Mouse (Mus musculus) CH12.LX (cell line): Measurements from ENCODE around the gene Ifi35. TPM values are rescaled to one million over a fixed set of nuclear protein-coding genes. Genes with fewer than 3 reads are reported as not detected.
A peak's percentile ranks its signal among the peaks of the same experiment; 100 is the strongest.

ENCODE experiments used
- DNase-seq: peaks from one replicate; pipeline ENCODE4 v3.0.0-alpha.2; 2013; ENCODE audit errors: extremely low read depth
- H3K27ac ChIP-seq: 2 replicates; pipeline ENCODE4 v1.5.1; 2012; ENCODE audit warnings: low read depth, mild to moderate bottlenecking, control low read depth, moderate library complexity; ENCODE audit not compliant: insufficient read depth
- H3K27me3 ChIP-seq: replicated peaks from 2 replicates; pipeline ENCODE3; 2012; ENCODE audit warnings: inconsistent platforms
- H3K36me3 ChIP-seq, 2 experiments: replicated peaks in 1 of 2; 2 replicates each; pipeline versions ENCODE3 to v1.6.1; 2012; ENCODE audit warnings: inconsistent platforms in 1 of 2, low read length in 1 of 2, mild to moderate bottlenecking in 1 of 2, mixed read lengths in 1 of 2, moderate library complexity in 1 of 2; ENCODE audit not compliant: control insufficient read depth in 1 of 2, insufficient read depth in 1 of 2
- H3K4me1 ChIP-seq, 2 experiments: 2 replicates each; pipeline ENCODE4 v1.6.1; 2012; ENCODE audit warnings: inconsistent platforms in 1 of 2, moderate library complexity in 1 of 2; ENCODE audit not compliant: insufficient read depth in 2 of 2, control insufficient read depth in 1 of 2
- H3K4me2 ChIP-seq: 2 replicates; pipeline ENCODE4 v1.6.1; 2012; ENCODE audit warnings: low read depth, mild to moderate bottlenecking, control low read depth; ENCODE audit not compliant: poor library complexity, insufficient read depth, severe bottlenecking
- H3K4me3 ChIP-seq, 3 experiments: fragments of 150-350 bp in 1 of 3; sonication (generic) in 1 of 3; replicated peaks in 1 of 3; 2 replicates each; pipeline versions ENCODE3 to v1.5.1; 2011 to 2012; ENCODE audit warnings: low read depth in 2 of 3, low read length in 2 of 3, mild to moderate bottlenecking in 2 of 3, moderate library complexity in 2 of 3, control low read depth in 1 of 3, improper control_type of control experiment in 1 of 3, inconsistent platforms in 1 of 3, mixed read lengths in 1 of 3; ENCODE audit not compliant: poor library complexity in 1 of 3
- H3K79me2 ChIP-seq: replicated peaks from 2 replicates; pipeline ENCODE4 v1.6.1; 2012; ENCODE audit warnings: mild to moderate bottlenecking, moderate library complexity; ENCODE audit not compliant: control insufficient read depth, poor library complexity, insufficient read depth, severe bottlenecking; ENCODE audit errors: extremely low read depth
- H3K9ac ChIP-seq: 2 replicates; pipeline ENCODE4 v1.6.1; 2012; ENCODE audit warnings: low read depth, mild to moderate bottlenecking, control low read depth, moderate library complexity; ENCODE audit not compliant: insufficient read depth
- H3K9me3 ChIP-seq: replicated peaks from 2 replicates; pipeline ENCODE3; 2012; ENCODE audit warnings: low read length, inconsistent platforms, mixed read lengths
- BHLHE40 ChIP-seq: IDR thresholded peaks from 2 replicates; pipeline ENCODE4 v1.6.1; 2011; ENCODE audit warnings: mild to moderate bottlenecking, low read depth, low read length, improper control_type of control experiment
- CHD1 ChIP-seq: IDR thresholded peaks from 2 replicates; pipeline ENCODE4 v1.6.1; 2012; ENCODE audit warnings: low read depth, low read length, improper control_type of control experiment, inconsistent platforms
- E2F4 ChIP-seq: IDR thresholded peaks from 2 replicates; pipeline ENCODE4 v1.6.1; 2011; ENCODE audit warnings: low read depth, low read length, improper control_type of control experiment; ENCODE audit not compliant: insufficient replicate concordance
- ELF1 ChIP-seq: IDR thresholded peaks from 2 replicates; pipeline ENCODE4 v1.6.1; 2014; ENCODE audit warnings: low read depth, mild to moderate bottlenecking, inconsistent platforms, low read length, improper control_type of control experiment
- EP300 ChIP-seq: IDR thresholded peaks from 2 replicates; pipeline ENCODE4 v1.6.1; 2011; ENCODE audit warnings: low read length, improper control_type of control experiment
- ETS1 ChIP-seq: conservative IDR thresholded peaks from 2 replicates; pipeline ENCODE4 v1.6.1; 2012; ENCODE audit warnings: low read depth, mild to moderate bottlenecking, inconsistent platforms, low read length, improper control_type of control experiment, moderate library complexity
- GABPA ChIP-seq: IDR thresholded peaks from 2 replicates; pipeline ENCODE4 v1.6.1; 2012; ENCODE audit warnings: low read depth, low read length, improper control_type of control experiment, inconsistent platforms; ENCODE audit not compliant: insufficient replicate concordance
- HCFC1 ChIP-seq: IDR thresholded peaks from 2 replicates; pipeline ENCODE4 v1.6.1; 2012; ENCODE audit warnings: low read depth, mild to moderate bottlenecking, inconsistent platforms, low read length, improper control_type of control experiment
- JUN ChIP-seq: IDR thresholded peaks from 2 replicates; pipeline ENCODE4 v1.6.1; 2011; ENCODE audit warnings: low read depth, mild to moderate bottlenecking, low read length, improper control_type of control experiment, moderate library complexity; ENCODE audit not compliant: insufficient read depth
- KAT2A ChIP-seq: IDR thresholded peaks from 2 replicates; pipeline ENCODE4 v1.6.1; 2012; ENCODE audit warnings: low read length, improper control_type of control experiment, inconsistent platforms; ENCODE audit not compliant: insufficient replicate concordance
- MAFK ChIP-seq: IDR thresholded peaks from 2 replicates; pipeline ENCODE4 v1.6.1; 2011; ENCODE audit warnings: low read length, improper control_type of control experiment; ENCODE audit not compliant: insufficient replicate concordance
- MAX ChIP-seq: IDR thresholded peaks from 2 replicates; pipeline ENCODE4 v1.6.1; 2011; ENCODE audit warnings: low read length, improper control_type of control experiment
- MAZ ChIP-seq: IDR thresholded peaks from 2 replicates; pipeline ENCODE4 v1.6.1; 2012; ENCODE audit warnings: low read depth, mild to moderate bottlenecking, inconsistent platforms, low read length, improper control_type of control experiment, moderate library complexity
- MXI1 ChIP-seq: IDR thresholded peaks from 2 replicates; pipeline ENCODE4 v1.6.1; 2011; ENCODE audit warnings: mild to moderate bottlenecking, low read depth, low read length, improper control_type of control experiment
- MYC ChIP-seq: IDR thresholded peaks from 2 replicates; pipeline ENCODE4 v1.6.1; 2011; ENCODE audit warnings: low read depth, mild to moderate bottlenecking, improper control_type of control experiment, low read length
- POLR2A ChIP-seq: IDR thresholded peaks from 2 replicates; pipeline ENCODE4 v1.6.1; 2011; ENCODE audit warnings: low read depth, mild to moderate bottlenecking, improper control_type of control experiment, low read length
- SIN3A ChIP-seq: IDR thresholded peaks from 2 replicates; pipeline ENCODE4 v1.6.1; 2012; ENCODE audit warnings: low read length, improper control_type of control experiment, inconsistent platforms
- SMC3 ChIP-seq: IDR thresholded peaks from 2 replicates; pipeline ENCODE4 v1.6.1; 2011; ENCODE audit warnings: low read depth, low read length, improper control_type of control experiment
- TBP ChIP-seq: conservative IDR thresholded peaks from 2 replicates; pipeline ENCODE4 v1.6.1; 2011; ENCODE audit warnings: low read depth, low read length, improper control_type of control experiment
- TCF12 ChIP-seq: IDR thresholded peaks from 2 replicates; pipeline ENCODE4 v1.6.1; 2014; ENCODE audit warnings: low read depth, mild to moderate bottlenecking, inconsistent platforms, low read length, improper control_type of control experiment
- ZC3H11A ChIP-seq: IDR thresholded peaks from 2 replicates; pipeline ENCODE4 v1.6.1; 2012; ENCODE audit warnings: low read depth, mild to moderate bottlenecking, inconsistent platforms, low read length, improper control_type of control experiment
- ZKSCAN1 ChIP-seq: IDR thresholded peaks from 2 replicates; pipeline ENCODE4 v1.6.1; 2012; ENCODE audit warnings: low read depth, inconsistent platforms, low read length, improper control_type of control experiment, borderline replicate concordance
- ZNF384 ChIP-seq: IDR thresholded peaks from 2 replicates; pipeline ENCODE4 v1.6.1; 2012; ENCODE audit warnings: low read depth, low read length, improper control_type of control experiment, inconsistent platforms
- dilution Hi-C: fragments of 300-500 bp; cut with MboI; formaldehyde crosslinking; loops from 2 replicates; pipeline ENCODE4 v1.14.3; 2020; ENCODE audit warnings: low sequenced_read_pairs; ENCODE audit not compliant: extremely low pct_unique_long_range_greater_than_20kb, extremely low pct_ligation_motif_present
- in situ Hi-C: fragments of 300-500 bp; cut with MboI; formaldehyde crosslinking; loops from 3 replicates; pipeline ENCODE4 v1.14.3; 2019; ENCODE audit warnings: low sequenced_read_pairs, low pct_ligation_motif_present, low pct_unique_long_range_greater_than_20kb, mixed read lengths
- polyA plus RNA-seq: library from polyadenylated mRNA; unstranded; fragments of >175 nt; gene quantifications from 2 replicates; pipeline ENCODE4 v1.2.1, GENCODE M21; 2012; ENCODE audit warnings: low read depth; ENCODE audit not compliant: insufficient read length
- total RNA-seq, 2 experiments: library from RNA; depleted of rRNA; stranded (reverse); fragments of 300-350 nt in 1 of 2; fragments of >200 nt in 1 of 2; gene quantifications; 2 replicates each; pipeline ENCODE4 v1.2.3; 2012 to 2014

Gene Ifi35
- total and polyA plus RNA-seq, 3 experiments: 49.3 to 79.1 (median 63.7) TPM

- Histone ChIP-seq H3K36me3 (no peaks in the 10 kb centered on the region), H3K79me2 (no peaks in the 10 kb centered on the region), H3K9me3 (no peaks in the 10 kb centered on the region), H3K9ac (peak overlapping the region; percentile 39), H3K4me1 (peaks cover 17 to 52% of the 10 kb centered on the region in 2 experiments), H3K4me3 (peak overlapping the region; percentile 32 to 78 (median 59)), H3K4me2 (peak overlapping the region; percentile 77), H3K27me3 (peaks cover 31% of the 10 kb centered on the region), H3K27ac (no peak overlapping the region)
- no peak for DNase-seq
- in situ Hi-C loops (no loop called here), dilution Hi-C loops (no loop called here)
- TF ChIP-seq SMC3 (no peak), ETS1 (no peak), TBP (no peak), KAT2A (no peak), ZC3H11A (no peak), JUN (no peak)
These were observed 20.1 kb downstream of the Ifi35 start for GRCm38 (mm10) chr11:101468263-101468688.

GRCm38 (mm10) chr11:101468731-101469130 is 20.5 kb downstream of the Ifi35 start:
- H3K79me2 ChIP-seq: no peaks in the 10 kb centered on the region
- no peaks in the 10 kb centered on the region for H3K36me3 ChIP-seq
- H3K4me2 ChIP-seq: peak overlapping the region; percentile 77
- TF ChIP-seq EP300 (no peak), ELF1 (no peak), SIN3A (no peak), POLR2A (no peak), MXI1 (no peak), BHLHE40 (no peak), TBP (no peak), MAX (no peak), ZC3H11A (no peak), GABPA (no peak), CHD1 (no peak), TCF12 (no peak), MYC (no peak), E2F4 (no peak), HCFC1 (no peak), JUN (no peak), ZKSCAN1 (no peak), ZNF384 (no peak), MAZ (no peak), MAFK (no peak)
- TF ChIP-seq, all 38 proteins: peak for 0
- dilution Hi-C loops: no loop called here
- Histone ChIP-seq H3K9me3 (no peaks in the 10 kb centered on the region), H3K9ac (peak overlapping the region; percentile 39; the same call in 1 of the 2 replicates), H3K27ac (no peak overlapping the region), H3K27me3 (peaks cover 31% of the 10 kb centered on the region), H3K4me3 (peak overlapping the region in 2 of 3 experiments; percentile 32 to 78), H3K4me1 (peaks cover 16 to 50% of the 10 kb centered on the region in 2 experiments)
- in situ Hi-C loops: no loop called here
- no peak for DNase-seq
